ENCODE assay signal across 8 mouse cellular contexts in genomic region chr8:84773304-84773703, GRCm38 (mm10). TPM values are rescaled to one million over a fixed set of nuclear protein-coding genes. Genes with fewer than 3 reads are reported as not detected.
A peak's percentile ranks its signal among the peaks of the same experiment; 100 is the strongest.
DNase-seq lines count a peak whose midpoint lies in the region; ATAC-seq and TF ChIP-seq lines count a peak whose summit lies in the region.

No protein-coding gene starts in this region.

- peaks cover 14% of the 10 kb centered on the region for H3K36me3 ChIP-seq in heart, embryonic 13.5 days
- peaks cover 18% of the 10 kb centered on the region for H3K36me3 ChIP-seq in embryonic facial prominence, embryonic 15.5 days
- peaks cover 42% of the 10 kb centered on the region for H3K36me3 ChIP-seq in limb, embryonic 14.5 days (ENCODE audit: control insufficient read depth, insufficient read depth, low read length)

- peak overlapping the region; percentile 45 for H3K4me3 ChIP-seq in heart, embryonic 13.5 days
- H3K4me3 ChIP-seq in embryonic facial prominence, embryonic 15.5 days (replicated peaks), result peak overlapping the region; percentile 32
- peak overlapping the region; percentile 38 for H3K4me3 ChIP-seq in limb, embryonic 14.5 days (replicated peaks; ENCODE audit: low read length)

- H3K4me1 ChIP-seq in heart, embryonic 13.5 days, result peaks cover 65% of the 10 kb centered on the region
- peaks cover 73% of the 10 kb centered on the region for H3K4me1 ChIP-seq in embryonic facial prominence, embryonic 15.5 days
- peaks cover 63% of the 10 kb centered on the region for H3K4me1 ChIP-seq in limb, embryonic 14.5 days (ENCODE audit: control insufficient read depth, insufficient read depth, low read length)

- no peak for ATAC-seq in heart, embryonic 13.5 days (ENCODE audit: extremely low read depth, insufficient number of reproducible peaks, low FRiP score, low TSS enrichment)
- ATAC-seq in embryonic facial prominence, embryonic 15.5 days (ENCODE audit: insufficient number of reproducible peaks, low FRiP score, low TSS enrichment, low read depth), result no peak
- peak; percentile 39 for ATAC-seq in limb, embryonic 14.5 days (ENCODE audit: low FRiP score, low read depth)

- peak overlapping the region; percentile 72 for H3K9ac ChIP-seq in heart, embryonic 13.5 days
- peak overlapping the region; percentile 9; the same call in 1 of the 2 replicates for H3K9ac ChIP-seq in embryonic facial prominence, embryonic 15.5 days
- H3K9ac ChIP-seq in limb, embryonic 14.5 days (ENCODE audit: low read depth, low read length, severe bottlenecking), result peak overlapping the region; percentile 56

- WGBS in heart, embryonic 13.5 days, result 6% methylated on average over 9 of the region's 9 CpGs
- WGBS in embryonic facial prominence, embryonic 15.5 days, result 4% methylated on average over 9 of the region's 9 CpGs
- 1% methylated on average over 9 of the region's 9 CpGs for WGBS in limb, embryonic 14.5 days

- no peak for DNase-seq in heart, adult 18-20 months
- DNase-seq in Muller cell, postnatal 12 days (ENCODE audit: inconsistent ontology term), result peak; percentile 76
- DNase-seq in limb, embryonic 14.5 days (ENCODE audit: low spot score), result peak; percentile 74
- DNase-seq in frontal cortex, postnatal 10 days (ENCODE audit: low spot score in 2 of 2), result no peak
- no peak for DNase-seq in embryo, embryonic 11 days
- no peak for DNase-seq in gastrocnemius, adult 18-20 months (ENCODE audit: low spot score)

- peaks cover 94% of the 10 kb centered on the region for H3K27me3 ChIP-seq in heart, embryonic 13.5 days (replicated peaks)
- peaks cover 8% of the 10 kb centered on the region; the same call in 1 of the 2 replicates for H3K27me3 ChIP-seq in embryonic facial prominence, embryonic 15.5 days
- H3K27me3 ChIP-seq in limb, embryonic 14.5 days (ENCODE audit: control insufficient read depth, insufficient read depth, low read length), result peaks cover 4% of the 10 kb centered on the region; the same call in 1 of the 2 replicates

- peak overlapping the region; percentile 68 for H3K4me2 ChIP-seq in heart, embryonic 13.5 days
- H3K4me2 ChIP-seq in embryonic facial prominence, embryonic 15.5 days (replicated peaks), result peak overlapping the region; percentile 50
- H3K4me2 ChIP-seq in limb, embryonic 14.5 days (replicated peaks; ENCODE audit: low read depth, low read length, severe bottlenecking), result peak overlapping the region; percentile 69

- no peaks in the 10 kb centered on the region for H3K9me3 ChIP-seq in heart, embryonic 13.5 days
- no peaks in the 10 kb centered on the region for H3K9me3 ChIP-seq in embryonic facial prominence, embryonic 15.5 days (replicated peaks)
- no peaks in the 10 kb centered on the region for H3K9me3 ChIP-seq in limb, embryonic 14.5 days (ENCODE audit: control insufficient read depth, low read length)

- no peak for TF ChIP-seq POLR2A in limb, embryonic 14.5 days (IDR thresholded peaks at IDR 0.05; ENCODE audit: borderline replicate concordance, extremely low read depth, insufficient read depth, insufficient read length)

- H3K27ac ChIP-seq in heart, embryonic 13.5 days (replicated peaks), result peak overlapping the region; percentile 81
- H3K27ac ChIP-seq in embryonic facial prominence, embryonic 15.5 days (replicated peaks), result peak overlapping the region; percentile 91
- peak overlapping the region; percentile 91 for H3K27ac ChIP-seq in limb, embryonic 14.5 days (replicated peaks; ENCODE audit: low read depth, low read length)

RNA-seq across cellular contexts. Expression of gene Nfix, which starts 26.8 kb away (rescaled TPM):
- 10.0 and 11.7 TPM in 2 replicates for polyA plus RNA-seq in heart, embryonic 13.5 days (2015; fragmentation: Nextera tagmentation; extraction: Ambion mirVana)
- 100 to 1,000 TPM; 250 to 260 TPM for total RNA-seq in heart, adult 18-20 months (2021)
- polyA plus RNA-seq in embryonic facial prominence, embryonic 15.5 days (2015; fragmentation: Nextera tagmentation; extraction: Ambion mirVana), result 61.4 and 62.0 TPM in 2 replicates
- polyA plus RNA-seq in limb, embryonic 14.5 days (2012; rRNA removed), result 81.2 and 97.7 TPM in 2 replicates
- polyA plus RNA-seq in limb, embryonic 14.5 days (2014; fragmentation: Nextera tagmentation; extraction: Ambion mirVana), result 100 and 108 TPM in 2 replicates
- 100 to 1,000 TPM; 481 to 528 TPM for total RNA-seq in gastrocnemius, adult 18-20 months (2021)

RNA-seq across cellular contexts. Expression of gene Dand5, which starts 49.3 kb away (rescaled TPM):
- polyA plus RNA-seq in heart, embryonic 13.5 days (2015; fragmentation: Nextera tagmentation; extraction: Ambion mirVana), result 6.3 and 6.6 TPM in 2 replicates
- total RNA-seq in heart, adult 18-20 months (2021), result 10 to 100 TPM; 10.0 to 13.2 TPM
- 8.4 and 8.9 TPM in 2 replicates for polyA plus RNA-seq in embryonic facial prominence, embryonic 15.5 days (2015; fragmentation: Nextera tagmentation; extraction: Ambion mirVana)
- 5.7 and 5.9 TPM in 2 replicates for polyA plus RNA-seq in limb, embryonic 14.5 days (2012; rRNA removed)
- polyA plus RNA-seq in limb, embryonic 14.5 days (2014; fragmentation: Nextera tagmentation; extraction: Ambion mirVana), result 6.4 and 6.9 TPM in 2 replicates
- total RNA-seq in gastrocnemius, adult 18-20 months (2021), result 10 to 100 TPM; 12.8 to 12.9 TPM

RNA-seq across cellular contexts. Expression of gene G430095P16Rik, which starts 50.5 kb away (rescaled TPM):
- 7.8 and 8.9 TPM in 2 replicates for polyA plus RNA-seq in heart, embryonic 13.5 days (2015; fragmentation: Nextera tagmentation; extraction: Ambion mirVana)
- under 1 TPM; 0.40 to 0.69 TPM for total RNA-seq in heart, adult 18-20 months (2021)
- polyA plus RNA-seq in embryonic facial prominence, embryonic 15.5 days (2015; fragmentation: Nextera tagmentation; extraction: Ambion mirVana), result 4.2 and 4.9 TPM in 2 replicates
- polyA plus RNA-seq in limb, embryonic 14.5 days (2012; rRNA removed), result 4.3 and 4.8 TPM in 2 replicates
- polyA plus RNA-seq in limb, embryonic 14.5 days (2014; fragmentation: Nextera tagmentation; extraction: Ambion mirVana), result 5.7 and 6.0 TPM in 2 replicates
- total RNA-seq in gastrocnemius, adult 18-20 months (2021), result under 1 TPM; 0.34 to 0.45 TPM

RNA-seq across cellular contexts. Expression of gene Gadd45gip1, which starts 58.0 kb away (rescaled TPM):
- polyA plus RNA-seq in heart, embryonic 13.5 days (2015; fragmentation: Nextera tagmentation; extraction: Ambion mirVana), result 50.2 and 52.3 TPM in 2 replicates
- total RNA-seq in heart, adult 18-20 months (2021), result 10 to 100 TPM; 31.5 to 35.7 TPM
- polyA plus RNA-seq in embryonic facial prominence, embryonic 15.5 days (2015; fragmentation: Nextera tagmentation; extraction: Ambion mirVana), result 46.5 TPM in 2 replicates
- 39.8 and 45.6 TPM in 2 replicates for polyA plus RNA-seq in limb, embryonic 14.5 days (2012; rRNA removed)
- 43.2 and 44.9 TPM in 2 replicates for polyA plus RNA-seq in limb, embryonic 14.5 days (2014; fragmentation: Nextera tagmentation; extraction: Ambion mirVana)
- 10 to 100 TPM; 22.9 to 24.2 TPM for total RNA-seq in gastrocnemius, adult 18-20 months (2021)

Comparison
In these comparisons a context has a peak if more than half of its experiments do, and no peak if none do; other contexts are left out.
1. H3K9ac ChIP-seq: peak in every context shown above with its lines; median percentile 72 in heart, embryonic 13.5 days; 56 in limb, embryonic 14.5 days; 9 in embryonic facial prominence, embryonic 15.5 days.
2. DNase-seq: peak in Muller cell, postnatal 12 days (single experiment) and limb, embryonic 14.5 days (single experiment); none in heart, adult 18-20 months (0 of 2), frontal cortex, postnatal 10 days (0 of 2), embryo, embryonic 11 days (single experiment) and gastrocnemius, adult 18-20 months (single experiment).
3. Peak in every context shown above with its lines, with median percentiles within 50 percentile points of each other: H3K27ac ChIP-seq, H3K4me2 ChIP-seq and H3K4me3 ChIP-seq.